Mouse (Mus musculus): ENCODE measurements around the gene Bend3.

DNA sequence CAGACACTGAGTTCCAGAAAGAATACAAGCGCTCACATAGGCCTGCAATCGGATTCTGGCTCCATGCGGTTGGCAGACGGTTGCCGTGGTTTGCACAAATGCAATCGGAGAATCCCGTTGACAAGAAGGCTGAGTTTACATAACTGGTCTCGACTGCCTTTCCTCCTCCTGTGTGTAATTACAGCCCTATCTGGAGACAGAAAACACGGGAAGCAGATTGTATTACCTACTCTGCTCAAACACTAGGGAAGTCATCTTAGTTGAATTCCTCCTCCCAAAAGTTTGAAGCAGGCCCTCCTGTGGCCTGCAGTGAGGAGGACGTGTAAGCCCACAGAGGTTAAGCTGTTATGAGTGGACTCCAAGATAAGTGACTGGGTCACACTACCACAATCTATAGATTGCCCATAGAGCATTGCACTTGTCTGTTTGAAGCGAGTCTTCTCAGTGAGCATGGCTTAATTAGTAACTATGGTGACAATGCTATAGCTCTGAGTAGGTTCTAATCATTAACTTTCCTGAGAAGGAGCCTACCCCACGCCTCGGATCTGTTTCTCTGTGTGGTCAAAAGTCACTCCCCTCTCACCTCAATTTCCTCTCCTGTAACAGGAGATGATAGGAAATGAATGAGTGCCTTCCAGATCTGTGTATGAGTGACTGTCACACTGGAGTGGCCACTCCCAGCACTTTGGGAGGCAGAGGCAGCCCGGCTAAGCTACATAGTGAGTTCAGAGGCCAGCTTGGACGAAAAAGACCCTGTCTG, 37.5 kb upstream of the Bend3 start:
- TF ChIP-seq POLR2A (IDR thresholded peaks at IDR 0.05; ENCODE audit: borderline replicate concordance, insufficient read depth, low read length) (no peak), CTCF (IDR thresholded peaks at IDR 0.05; ENCODE audit: borderline replicate concordance, insufficient read depth, low read depth, low read length) (no peak)
